Mouse (Mus musculus): Measurements from ENCODE around the gene Eci2. TPM values are rescaled to one million over a fixed set of nuclear protein-coding genes. Genes with fewer than 3 reads are reported as not detected.

The Eci2 gene
- total and polyA plus RNA-seq, 3 experiments: 7.2 to 99.4 (median 64.4) TPM

- no peak for DNase-seq (ENCODE audit: low spot score)
Observed at GRCm38 (mm10) chr13:35058145-35058544, 31.2 kb upstream of the Eci2 start.

GRCm38 (mm10) chr13:35036486-35036885, 9.6 kb upstream of the Eci2 start:
- no peaks in the 10 kb centered on the region for H3K36me3 ChIP-seq (replicated peaks)
- no peak for TF ChIP-seq CTCF (IDR thresholded peaks at IDR 0.05; ENCODE audit: low read depth, low read length)
- no peak for TF ChIP-seq GATA2 (IDR thresholded peaks at IDR 0.05; ENCODE audit: borderline replicate concordance, low read depth, low read length)
- TF ChIP-seq TAL1 (conservative IDR thresholded peaks at IDR 0.05; ENCODE audit: low read depth, low read length): no peak
- no peak for TF ChIP-seq POLR2AphosphoS5 (IDR thresholded peaks at IDR 0.05; ENCODE audit: insufficient replicate concordance, low read depth, low read length)
- TF ChIP-seq GATA1 (IDR thresholded peaks at IDR 0.05; ENCODE audit: borderline replicate concordance, low read length): no peak
- ATAC-seq (ENCODE audit: extremely low read depth, insufficient number of reproducible peaks, low FRiP score, poor library complexity, severe bottlenecking) (no peak), DNase-seq (ENCODE audit: low spot score) (no peak)
- H3K27me3 ChIP-seq (ENCODE audit: insufficient read depth, low read length): peaks cover 4% of the 10 kb centered on the region
- no peak overlapping the region for H3K4me3 ChIP-seq (ENCODE audit: low read depth, low read length)
- H3K9me3 ChIP-seq (replicated peaks): no peaks in the 10 kb centered on the region
- no peaks in the 10 kb centered on the region for H3K4me1 ChIP-seq (ENCODE audit: insufficient read depth, low read depth, low read length)

More at GRCm38 (mm10) chr13:35058145-35058544, 31.2 kb upstream of the Eci2 start:
- H3K36me3 ChIP-seq (replicated peaks): no peaks in the 10 kb centered on the region
- peaks cover 6% of the 10 kb centered on the region; the same call in 1 of the 2 replicates for H3K27me3 ChIP-seq (ENCODE audit: insufficient read depth, low read length)
- no peaks in the 10 kb centered on the region for H3K9me3 ChIP-seq (replicated peaks)
- TF ChIP-seq GATA2 (IDR thresholded peaks at IDR 0.05; ENCODE audit: borderline replicate concordance, low read depth, low read length) (no peak), GATA1 (IDR thresholded peaks at IDR 0.05; ENCODE audit: borderline replicate concordance, low read length) (no peak), CTCF (IDR thresholded peaks at IDR 0.05; ENCODE audit: low read depth, low read length) (no peak), POLR2AphosphoS5 (IDR thresholded peaks at IDR 0.05; ENCODE audit: insufficient replicate concordance, low read depth, low read length) (no peak), TAL1 (conservative IDR thresholded peaks at IDR 0.05; ENCODE audit: low read depth, low read length) (no peak)
- ATAC-seq (ENCODE audit: extremely low read depth, insufficient number of reproducible peaks, low FRiP score, poor library complexity, severe bottlenecking): no peak
- no peak overlapping the region for H3K4me3 ChIP-seq (ENCODE audit: low read depth, low read length)
- H3K4me1 ChIP-seq (ENCODE audit: insufficient read depth, low read depth, low read length): no peaks in the 10 kb centered on the region

DNA sequence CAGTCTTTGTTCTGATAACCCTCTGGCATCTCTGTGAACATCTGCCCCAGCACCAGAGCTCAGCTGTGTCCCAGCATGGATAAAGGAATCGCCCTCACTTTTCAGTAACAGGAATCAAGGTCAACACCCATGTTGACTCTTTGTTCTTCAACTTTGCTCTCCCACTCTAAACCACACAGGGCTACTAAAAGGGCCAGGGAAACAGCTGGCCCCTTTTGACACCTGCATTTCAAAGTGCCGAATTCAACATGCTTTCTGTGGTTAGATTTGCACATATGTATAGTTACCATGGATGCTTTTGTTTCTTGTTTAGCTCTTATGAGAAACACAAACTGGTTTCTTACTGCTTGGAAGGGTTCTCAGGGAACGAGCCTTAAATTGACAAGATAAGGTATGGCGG, 8.8 kb upstream of the Eci2 start:
- peaks cover 8% of the 10 kb centered on the region for H3K27me3 ChIP-seq (ENCODE audit: insufficient read depth, low read length)
- ATAC-seq (ENCODE audit: extremely low read depth, insufficient number of reproducible peaks, low FRiP score, poor library complexity, severe bottlenecking): no peak
- DNase-seq (ENCODE audit: low spot score): no peak
- no peak for TF ChIP-seq TAL1 (conservative IDR thresholded peaks at IDR 0.05; ENCODE audit: low read depth, low read length)
- no peak for TF ChIP-seq POLR2AphosphoS5 (IDR thresholded peaks at IDR 0.05; ENCODE audit: insufficient replicate concordance, low read depth, low read length)
- no peak for TF ChIP-seq GATA1 (IDR thresholded peaks at IDR 0.05; ENCODE audit: borderline replicate concordance, low read length)
- no peak for TF ChIP-seq CTCF (IDR thresholded peaks at IDR 0.05; ENCODE audit: low read depth, low read length)
- no peak for TF ChIP-seq GATA2 (IDR thresholded peaks at IDR 0.05; ENCODE audit: borderline replicate concordance, low read depth, low read length)
- no peaks in the 10 kb centered on the region for H3K9me3 ChIP-seq (replicated peaks)
- no peaks in the 10 kb centered on the region for H3K36me3 ChIP-seq (replicated peaks)
- no peaks in the 10 kb centered on the region for H3K4me1 ChIP-seq (ENCODE audit: insufficient read depth, low read depth, low read length)
- H3K4me3 ChIP-seq (ENCODE audit: low read depth, low read length): no peak overlapping the region

- H3K27me3 ChIP-seq (ENCODE audit: insufficient read depth, low read length): peaks cover 8% of the 10 kb centered on the region
- no peak for TF ChIP-seq POLR2AphosphoS5 (IDR thresholded peaks at IDR 0.05; ENCODE audit: insufficient replicate concordance, low read depth, low read length)
- TF ChIP-seq TAL1 (conservative IDR thresholded peaks at IDR 0.05; ENCODE audit: low read depth, low read length): no peak
- no peak for TF ChIP-seq GATA2 (IDR thresholded peaks at IDR 0.05; ENCODE audit: borderline replicate concordance, low read depth, low read length)
- TF ChIP-seq CTCF (IDR thresholded peaks at IDR 0.05; ENCODE audit: low read depth, low read length): no peak
- TF ChIP-seq GATA1 (IDR thresholded peaks at IDR 0.05; ENCODE audit: borderline replicate concordance, low read length): no peak
- H3K36me3 ChIP-seq (replicated peaks): no peaks in the 10 kb centered on the region
- no peaks in the 10 kb centered on the region for H3K4me1 ChIP-seq (ENCODE audit: insufficient read depth, low read depth, low read length)
- no peaks in the 10 kb centered on the region for H3K9me3 ChIP-seq (replicated peaks)
- no peak overlapping the region for H3K4me3 ChIP-seq (ENCODE audit: low read depth, low read length)
- no peak for ATAC-seq (ENCODE audit: extremely low read depth, insufficient number of reproducible peaks, low FRiP score, poor library complexity, severe bottlenecking)
- no peak for DNase-seq (ENCODE audit: low spot score)
Observed at GRCm38 (mm10) chr13:35033571-35033970, 6.7 kb upstream of the Eci2 start.

DNA sequence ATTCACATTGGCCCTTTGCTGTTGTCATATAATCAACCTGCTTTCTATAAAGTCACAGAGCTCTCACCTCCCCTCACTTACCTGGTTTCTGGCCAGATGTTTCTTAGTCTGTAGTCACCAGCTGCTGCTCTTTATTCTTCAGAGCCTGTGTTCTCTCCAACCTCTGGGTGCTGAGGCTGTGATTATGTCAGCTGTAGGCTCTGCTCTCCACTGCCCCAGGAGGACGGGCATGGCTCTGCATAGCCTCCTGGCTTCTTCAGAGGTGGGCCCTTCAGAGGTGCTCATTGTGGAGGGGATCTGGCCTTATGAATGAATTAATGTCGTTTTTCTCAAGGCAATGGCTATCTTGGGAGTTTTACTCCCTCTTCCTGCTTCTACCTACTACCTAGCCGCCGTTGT, 4.8 kb upstream of the Eci2 start:
- no peak for TF ChIP-seq GATA1 (IDR thresholded peaks at IDR 0.05; ENCODE audit: borderline replicate concordance, low read length)
- no peak for TF ChIP-seq GATA2 (IDR thresholded peaks at IDR 0.05; ENCODE audit: borderline replicate concordance, low read depth, low read length)
- no peak for TF ChIP-seq CTCF (IDR thresholded peaks at IDR 0.05; ENCODE audit: low read depth, low read length)
- TF ChIP-seq POLR2AphosphoS5 (IDR thresholded peaks at IDR 0.05; ENCODE audit: insufficient replicate concordance, low read depth, low read length): no peak
- TF ChIP-seq TAL1 (conservative IDR thresholded peaks at IDR 0.05; ENCODE audit: low read depth, low read length): no peak
- Histone ChIP-seq H3K27me3 (ENCODE audit: insufficient read depth, low read length) (peaks cover 8% of the 10 kb centered on the region), H3K4me3 (ENCODE audit: low read depth, low read length) (no peak overlapping the region), H3K36me3 (replicated peaks) (no peaks in the 10 kb centered on the region), H3K4me1 (ENCODE audit: insufficient read depth, low read depth, low read length) (no peaks in the 10 kb centered on the region), H3K9me3 (replicated peaks) (no peaks in the 10 kb centered on the region)
- DNase-seq (ENCODE audit: low spot score) (no peak), ATAC-seq (ENCODE audit: extremely low read depth, insufficient number of reproducible peaks, low FRiP score, poor library complexity, severe bottlenecking) (no peak)

DNA sequence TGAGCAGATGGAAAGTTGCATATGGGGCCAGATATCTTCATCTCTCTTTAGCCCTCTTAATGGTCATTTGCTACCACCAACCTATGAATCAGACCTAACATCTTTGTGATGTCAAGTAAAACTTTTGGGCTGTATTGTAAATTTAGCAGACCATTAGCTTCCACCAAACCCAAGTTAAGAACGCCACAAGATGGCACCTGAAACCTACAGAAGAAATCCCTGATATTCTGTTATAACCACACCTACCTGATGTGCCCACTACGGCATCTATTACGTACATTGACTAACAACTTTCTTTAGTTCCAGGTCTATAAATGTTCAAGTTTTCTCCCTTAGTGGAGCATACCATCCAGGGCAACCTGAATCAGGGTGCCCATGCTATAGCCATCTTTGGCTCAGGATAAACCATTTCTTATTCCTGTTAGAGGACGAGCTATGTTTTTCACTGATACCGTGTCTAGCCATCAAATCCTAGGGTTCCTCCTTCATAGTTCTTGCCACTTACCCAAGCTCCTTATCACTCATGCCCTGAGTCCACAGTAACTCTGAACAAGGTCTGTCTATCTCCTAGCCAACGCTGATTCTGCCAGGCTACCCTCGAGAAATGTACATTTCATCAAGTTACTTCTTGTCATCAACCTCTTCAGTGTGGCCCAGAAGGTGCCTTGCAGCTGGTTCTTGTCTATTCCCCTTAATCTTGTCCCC, 4.2 kb upstream of the Eci2 start:
- Histone ChIP-seq H3K4me3 (ENCODE audit: low read depth, low read length) (no peak overlapping the region), H3K27me3 (ENCODE audit: insufficient read depth, low read length) (peaks cover 8% of the 10 kb centered on the region), H3K4me1 (ENCODE audit: insufficient read depth, low read depth, low read length) (no peaks in the 10 kb centered on the region), H3K36me3 (replicated peaks) (no peaks in the 10 kb centered on the region), H3K9me3 (replicated peaks) (no peaks in the 10 kb centered on the region)
- TF ChIP-seq TAL1 (conservative IDR thresholded peaks at IDR 0.05; ENCODE audit: low read depth, low read length): no peak
- TF ChIP-seq GATA1 (IDR thresholded peaks at IDR 0.05; ENCODE audit: borderline replicate concordance, low read length): no peak
- no peak for TF ChIP-seq CTCF (IDR thresholded peaks at IDR 0.05; ENCODE audit: low read depth, low read length)
- no peak for TF ChIP-seq GATA2 (IDR thresholded peaks at IDR 0.05; ENCODE audit: borderline replicate concordance, low read depth, low read length)
- TF ChIP-seq POLR2AphosphoS5 (IDR thresholded peaks at IDR 0.05; ENCODE audit: insufficient replicate concordance, low read depth, low read length): no peak
- DNase-seq (ENCODE audit: low spot score) (no peak), ATAC-seq (ENCODE audit: extremely low read depth, insufficient number of reproducible peaks, low FRiP score, poor library complexity, severe bottlenecking) (no peak)
